Mouse (Mus musculus): ENCODE results near the gene Abca1. TPM values are rescaled to one million over a fixed set of nuclear protein-coding genes. Genes with fewer than 3 reads are reported as not detected.

The Abca1 gene
- total RNA-seq (2021) = 1 to 10 TPM; 4.8 to 9.4 TPM
- long read RNA-seq, experiment 1 = 0 reads
- long read RNA-seq, experiment 2, partial matches to known transcripts = 1 of 1 reads
- long read RNA-seq, experiment 2, other reads (novel, unspliced or antisense) = 0 of 1 reads

DNA sequence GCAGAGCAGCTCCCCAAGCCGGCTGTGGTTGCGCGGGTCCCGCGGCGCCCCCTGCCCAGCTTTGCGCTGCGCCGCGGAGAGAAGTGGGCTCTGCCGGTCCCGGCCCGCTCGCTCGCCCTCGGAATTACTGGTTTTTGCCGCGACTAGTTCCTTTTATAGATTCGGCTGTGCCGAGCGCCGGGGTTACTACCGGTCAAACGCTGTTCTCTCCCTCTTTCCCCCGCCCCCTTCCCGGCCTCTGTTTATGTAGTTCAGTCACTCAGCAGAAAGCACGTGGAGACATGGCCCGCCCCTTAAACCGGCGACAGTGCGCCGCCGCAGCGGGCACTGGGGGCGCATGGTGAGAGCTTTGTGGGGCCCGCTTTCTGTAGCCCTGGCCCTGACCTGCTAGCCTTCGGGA is at the start of gene Abca1:
Abca1 (minus strand) TSS at position 129 of the 400 bp plus-strand sequence.
- DNase-seq = peak; percentile 92

DNA sequence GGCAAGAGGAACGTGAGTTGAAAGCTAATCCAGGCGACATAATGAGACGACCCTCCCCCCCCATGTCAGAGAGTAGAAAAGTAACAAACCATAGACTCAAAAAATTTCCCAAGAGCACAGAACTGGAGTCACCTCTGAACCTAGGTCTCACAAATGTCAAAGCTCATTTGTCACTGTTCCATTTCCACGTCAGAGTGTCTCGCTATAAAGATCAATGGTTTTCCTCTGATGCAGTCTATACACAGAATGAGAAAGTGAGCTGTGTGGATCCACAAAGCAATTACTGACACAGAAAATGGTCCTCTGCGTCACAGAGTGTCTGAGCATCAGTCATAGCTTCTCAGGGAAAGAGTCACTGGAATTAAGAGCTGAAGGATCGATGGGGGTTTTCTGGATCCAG is 44.8 kb upstream of the Abca1 start:
- DNase-seq = no peak

DNA sequence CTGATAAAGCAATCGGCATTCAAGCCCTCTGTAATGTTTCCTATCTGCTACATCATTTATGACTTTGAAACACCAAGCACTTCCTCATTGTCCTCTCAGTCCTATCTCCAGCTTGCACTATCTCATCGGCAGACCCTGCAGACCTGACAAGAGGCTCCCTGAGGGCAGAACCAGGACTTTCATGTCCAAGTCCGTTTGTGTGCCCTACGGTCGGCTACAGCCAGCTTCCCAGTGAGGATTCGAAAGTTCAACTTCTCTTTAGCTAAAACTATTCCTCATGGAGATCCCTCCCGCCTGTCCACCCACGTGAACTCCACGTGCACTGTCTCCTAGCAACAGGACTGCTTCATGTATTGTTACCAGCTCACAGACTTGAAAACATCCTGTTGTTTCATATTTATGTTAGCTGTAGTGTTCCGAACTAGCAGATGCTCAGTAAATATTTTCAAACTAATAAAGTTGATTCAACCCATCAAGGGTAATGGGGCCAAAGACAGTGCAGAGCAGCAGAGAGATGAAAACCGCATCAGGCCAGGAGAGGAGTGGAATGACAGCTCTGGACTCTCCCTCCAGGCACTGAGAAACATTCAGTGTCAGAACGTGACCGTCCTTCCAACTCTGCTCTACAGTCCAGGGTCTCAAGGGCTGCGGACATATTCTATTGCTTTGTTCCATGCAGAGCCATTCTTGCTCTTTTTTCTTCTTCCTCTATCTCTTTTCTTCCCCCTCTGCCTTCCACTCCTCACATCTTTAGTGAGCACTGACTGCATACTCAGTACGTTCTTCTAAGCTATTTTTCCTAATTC is 44.1 kb upstream of the Abca1 start:
- no peak for DNase-seq

DNA sequence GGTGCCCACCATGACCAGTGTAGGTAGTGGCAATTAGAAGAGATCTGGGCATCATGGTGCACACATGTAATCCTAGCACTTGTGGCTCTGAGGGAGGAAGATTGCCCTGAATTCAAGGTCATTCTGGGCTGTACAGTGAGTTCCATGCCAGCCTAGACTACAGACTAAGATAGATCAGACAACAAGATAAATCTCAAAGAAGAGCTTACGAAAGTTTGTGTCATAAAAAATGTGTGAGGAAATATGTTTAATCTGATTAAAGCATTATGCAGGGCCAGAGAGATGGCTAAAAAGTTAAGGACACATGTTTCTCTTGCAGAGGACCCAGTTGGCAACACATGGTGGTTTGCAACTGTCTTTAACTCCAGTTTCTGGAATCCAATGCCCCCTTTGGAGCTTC is 40.6 kb upstream of the Abca1 start:
- DNase-seq = no peak

DNA sequence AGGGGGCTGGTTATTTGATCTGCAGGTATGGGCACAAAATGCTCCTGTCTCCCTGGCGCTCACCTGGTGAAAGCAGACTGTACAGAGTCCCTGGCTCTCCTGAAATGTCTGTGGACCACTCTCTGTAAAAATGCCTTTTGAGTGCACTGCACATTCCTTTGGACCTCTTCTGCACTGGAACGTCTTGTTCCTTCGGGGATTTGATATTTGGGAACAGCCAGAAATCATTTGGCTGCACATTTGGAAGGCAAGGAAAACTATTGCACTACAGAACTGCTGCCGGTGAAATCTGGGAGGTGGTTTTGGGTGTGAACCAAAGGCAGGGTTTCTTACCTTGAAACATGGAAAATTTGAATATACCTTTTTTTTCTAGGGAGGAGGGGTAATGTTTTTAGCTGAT is 38.1 kb upstream of the Abca1 start:
- peak; percentile 55 for DNase-seq

DNA sequence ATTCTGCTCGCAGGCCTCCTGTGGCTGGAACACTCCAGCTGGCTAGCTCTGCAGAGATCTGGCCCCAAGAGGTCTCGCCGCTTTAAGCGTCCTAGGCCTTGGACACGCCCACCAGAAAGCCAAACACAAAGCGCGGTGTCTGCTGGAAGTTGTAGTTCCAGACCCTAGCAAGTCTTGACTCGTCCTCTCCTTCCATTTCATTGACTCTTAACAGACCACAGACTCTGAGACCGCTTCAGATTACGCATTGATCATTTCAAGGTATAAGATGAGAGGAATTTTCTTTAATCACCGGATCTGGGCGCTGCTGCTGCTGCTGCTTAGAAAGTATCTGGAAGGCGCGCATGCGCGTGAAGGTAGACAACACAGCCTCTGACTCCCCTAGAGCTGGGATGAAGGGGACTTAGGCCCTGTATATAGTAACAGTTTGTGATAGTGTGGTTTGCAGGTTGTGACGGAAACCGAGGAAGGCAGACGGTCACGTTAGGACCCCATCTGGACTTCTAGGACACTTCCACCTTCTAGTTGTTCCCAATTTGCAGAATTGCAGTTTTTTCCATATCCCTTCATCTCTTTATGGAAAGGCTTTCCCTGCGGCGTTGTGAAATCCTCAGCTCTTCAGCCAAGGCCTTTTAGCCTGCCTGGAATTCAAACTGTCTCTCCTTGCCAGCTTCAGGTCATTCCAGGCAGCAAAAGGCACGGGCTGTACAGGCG is 36.5 kb upstream of the Abca1 start:
- DNase-seq = peak; percentile 89

DNA sequence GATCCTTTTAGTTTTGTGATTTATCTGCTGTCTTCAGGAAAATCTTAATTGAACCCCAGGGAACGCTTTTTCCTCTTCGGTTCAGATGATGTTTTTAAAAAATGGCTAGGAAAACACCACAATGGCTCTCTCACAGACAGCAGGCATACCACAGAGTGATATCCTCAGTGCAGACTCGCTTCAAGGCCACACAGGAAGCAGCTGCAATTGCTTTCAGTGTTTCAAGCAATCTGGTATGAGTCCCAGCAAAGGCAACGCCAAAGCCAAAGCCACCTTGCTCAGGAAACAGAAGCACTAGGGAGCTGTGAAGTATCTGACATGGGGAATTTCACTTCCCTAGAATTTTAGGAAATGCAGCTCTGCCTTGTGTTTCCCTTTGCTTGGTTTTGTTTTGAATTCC is 27.4 kb upstream of the Abca1 start:
- DNase-seq = peak; percentile 58

DNA sequence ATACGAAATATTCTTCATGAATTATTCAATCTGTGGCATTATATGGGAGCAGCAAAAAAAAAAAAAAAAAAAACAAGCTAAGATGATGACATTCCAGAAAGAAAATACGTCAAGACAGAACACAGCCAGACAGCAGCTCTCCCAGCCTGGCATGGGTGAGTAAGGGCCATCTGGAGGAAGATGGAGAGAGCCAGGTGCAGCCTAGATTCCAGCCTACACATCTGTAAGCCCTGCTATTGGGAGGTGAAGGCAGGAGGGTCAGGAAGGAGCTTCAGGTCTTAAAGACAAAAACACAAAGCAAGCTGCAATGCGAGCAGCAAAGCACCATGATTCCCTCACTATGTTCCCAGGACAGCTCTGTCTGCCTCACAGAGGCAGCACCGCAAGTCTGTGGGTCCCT is 26.9 kb upstream of the Abca1 start:
- no peak for DNase-seq

DNA sequence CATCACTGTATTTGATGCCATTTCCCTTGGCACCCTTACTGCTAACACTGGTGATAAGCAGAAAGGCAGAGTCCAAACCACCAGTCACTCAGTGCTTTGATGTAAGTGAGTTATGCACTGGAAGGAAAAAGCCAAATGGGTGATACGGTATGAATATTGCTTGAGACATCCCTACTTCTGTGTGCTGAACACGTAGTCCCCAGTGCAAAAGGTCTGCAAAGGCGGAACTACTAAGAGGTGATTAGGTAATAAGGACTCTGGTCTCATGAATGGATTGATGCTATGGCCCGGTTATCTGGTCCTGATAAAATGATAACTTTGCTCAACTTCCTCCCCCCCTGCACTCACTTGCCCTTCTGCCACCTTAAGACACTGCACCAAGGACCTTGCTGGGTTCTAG is 26.4 kb upstream of the Abca1 start:
- no peak for DNase-seq

DNA sequence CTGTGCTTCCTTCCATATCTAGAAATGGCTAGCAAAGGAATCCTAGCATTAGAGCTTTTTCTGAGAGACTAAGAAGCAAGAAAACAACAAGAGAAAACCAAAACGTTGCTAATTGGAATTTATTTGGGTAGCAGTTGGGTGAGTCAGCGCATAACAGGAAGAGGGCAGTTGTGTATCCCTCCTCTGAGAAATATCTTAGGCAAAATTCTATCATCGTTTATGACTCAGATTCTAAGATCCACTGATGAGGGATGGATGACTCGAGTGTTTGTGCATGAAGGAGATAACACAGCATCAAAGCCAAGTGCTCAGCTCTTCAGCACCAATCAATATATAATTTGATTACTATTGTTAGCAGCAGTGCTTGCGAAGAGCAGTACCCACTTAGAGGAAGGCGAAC is 21.8 kb upstream of the Abca1 start:
- no peak for DNase-seq

DNA sequence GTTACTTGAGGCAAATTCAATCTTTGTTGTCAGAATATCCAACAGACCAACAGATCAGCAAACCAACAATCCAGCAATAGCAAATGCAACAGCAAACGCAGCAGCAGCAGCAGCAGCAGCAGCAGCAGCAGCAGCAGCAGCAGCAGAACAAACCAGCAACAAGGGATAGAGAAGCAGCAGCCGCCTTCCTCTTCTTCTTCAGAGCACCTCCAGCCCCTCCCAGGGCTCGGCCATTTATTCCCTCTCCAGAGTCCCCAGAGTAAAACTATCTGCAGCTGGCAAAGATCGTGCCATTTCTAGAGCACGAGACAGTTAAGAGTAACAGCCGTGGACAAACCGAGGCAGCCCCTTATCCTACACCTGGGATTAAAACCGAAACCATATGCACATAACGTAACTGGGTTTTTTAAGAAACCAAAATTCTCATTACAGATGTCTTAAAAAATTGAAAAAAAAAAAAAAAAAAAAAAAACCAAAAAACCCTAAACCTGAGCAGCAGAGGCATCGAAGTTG is 19.7 kb upstream of the Abca1 start:
- no peak for DNase-seq

DNA sequence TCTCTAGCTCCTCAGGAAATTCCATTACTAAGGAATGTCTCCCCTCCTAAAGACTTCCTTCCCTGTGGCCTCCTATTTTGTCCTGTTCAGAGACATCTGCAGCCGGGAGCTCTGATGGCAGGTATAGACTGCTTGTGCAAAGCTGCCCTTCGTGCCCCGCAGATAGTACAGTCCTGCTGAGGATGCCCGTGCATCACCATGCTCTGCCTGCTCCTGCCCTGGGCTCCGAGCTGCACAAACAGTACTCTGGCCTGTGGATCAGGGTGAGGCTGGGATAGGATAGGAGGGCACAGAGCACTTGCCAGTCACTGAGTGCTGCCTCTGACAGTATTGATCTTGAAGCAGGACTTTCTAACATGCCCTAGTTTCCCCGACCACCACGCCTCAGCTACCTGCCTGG is 18.8 kb upstream of the Abca1 start:
- no peak for DNase-seq

DNA sequence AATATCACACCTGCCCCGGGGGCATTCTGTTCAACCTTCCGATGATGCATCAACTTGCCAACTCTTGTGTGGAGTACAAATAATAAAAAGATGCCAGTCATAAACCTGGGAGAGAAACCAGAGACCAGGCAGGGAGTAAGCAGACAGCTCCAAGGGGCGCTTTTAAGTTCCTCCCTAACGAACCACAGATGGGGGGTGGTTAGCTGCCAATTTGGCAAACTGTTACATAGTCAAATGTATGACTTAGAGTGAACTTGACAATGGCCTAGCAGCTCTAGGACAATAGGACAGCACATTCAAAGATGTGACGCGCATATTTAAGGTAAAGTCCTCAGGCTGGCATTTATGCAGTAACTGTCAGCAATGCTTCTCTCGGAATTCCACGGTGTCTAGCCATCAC is 18.0 kb upstream of the Abca1 start:
- no peak for DNase-seq

DNA sequence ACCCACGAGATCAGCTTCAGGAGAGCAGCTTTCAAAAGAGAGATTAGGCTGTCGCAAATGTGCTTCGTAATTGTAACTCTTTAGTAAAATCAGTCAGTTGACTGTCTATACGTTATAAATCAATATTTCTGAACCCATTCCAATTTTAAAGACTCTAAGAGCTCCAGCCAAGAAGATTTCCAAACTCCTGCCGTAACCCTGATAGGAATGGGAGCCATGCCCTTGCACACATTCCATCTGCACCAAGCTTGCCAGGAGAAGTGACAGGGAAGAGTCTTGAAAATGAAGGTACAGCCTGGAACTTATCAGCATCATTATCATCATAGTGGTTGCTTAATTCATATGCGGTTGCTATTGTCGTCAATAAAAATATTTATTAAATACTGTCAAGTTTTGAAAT is 15.2 kb upstream of the Abca1 start:
- DNase-seq = no peak

DNA sequence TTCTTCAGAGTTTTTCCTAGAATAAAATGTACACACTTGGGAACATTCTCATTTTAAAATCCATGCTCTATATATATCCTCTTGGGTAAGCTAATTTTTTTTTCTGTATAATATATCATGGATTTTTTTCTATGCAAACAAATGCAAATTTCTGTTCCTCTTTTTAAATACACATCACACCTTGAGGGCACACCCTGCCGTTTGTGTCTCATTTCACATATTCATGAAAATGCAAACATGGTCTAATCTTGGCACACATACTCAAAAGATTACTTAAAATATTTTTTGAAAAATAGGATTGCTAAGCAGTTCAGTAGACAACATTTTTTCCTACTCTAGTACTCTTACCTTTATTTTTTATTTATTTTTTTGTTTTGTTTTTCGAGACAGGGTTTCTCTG is 10.7 kb upstream of the Abca1 start:
- DNase-seq = no peak

DNA sequence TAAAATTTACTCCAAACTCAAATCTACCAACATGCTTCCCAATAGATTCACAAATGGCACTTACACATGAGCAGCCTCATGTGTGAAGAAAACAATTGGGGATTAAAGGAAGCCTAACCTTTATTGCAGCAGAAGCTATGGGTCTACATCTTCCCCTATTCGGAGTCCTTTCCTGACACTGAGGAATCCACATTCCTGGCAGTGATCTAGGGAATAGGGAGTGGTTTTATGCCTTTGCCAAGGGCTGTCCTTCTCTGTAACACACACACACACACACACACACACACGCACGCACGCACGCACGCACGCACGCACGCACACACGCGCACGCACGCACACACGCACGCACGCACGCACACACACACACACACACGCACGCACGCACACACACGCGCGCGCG is 5.5 kb upstream of the Abca1 start:
- DNase-seq = no peak

DNA sequence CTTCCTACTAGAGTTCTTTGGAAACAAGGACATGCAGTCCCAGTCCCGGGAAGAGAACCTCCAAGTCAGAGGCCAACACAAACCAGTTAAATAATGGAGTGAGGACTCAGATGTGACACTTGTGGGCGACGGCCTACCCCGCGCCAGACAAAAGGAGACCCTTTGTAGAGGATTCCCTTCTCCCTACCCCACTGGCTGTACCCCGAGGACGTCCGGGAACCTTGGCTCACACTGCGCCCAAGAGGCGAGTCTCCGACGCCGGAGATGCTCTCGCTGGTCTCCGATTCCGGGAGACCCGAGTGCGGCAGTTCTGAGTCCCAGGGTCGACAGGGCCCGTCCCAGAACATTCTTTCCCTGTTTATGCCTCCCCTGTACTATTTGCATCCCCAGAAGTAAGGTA is 519 bp downstream of the Abca1 start:
- DNase-seq = no peak

DNA sequence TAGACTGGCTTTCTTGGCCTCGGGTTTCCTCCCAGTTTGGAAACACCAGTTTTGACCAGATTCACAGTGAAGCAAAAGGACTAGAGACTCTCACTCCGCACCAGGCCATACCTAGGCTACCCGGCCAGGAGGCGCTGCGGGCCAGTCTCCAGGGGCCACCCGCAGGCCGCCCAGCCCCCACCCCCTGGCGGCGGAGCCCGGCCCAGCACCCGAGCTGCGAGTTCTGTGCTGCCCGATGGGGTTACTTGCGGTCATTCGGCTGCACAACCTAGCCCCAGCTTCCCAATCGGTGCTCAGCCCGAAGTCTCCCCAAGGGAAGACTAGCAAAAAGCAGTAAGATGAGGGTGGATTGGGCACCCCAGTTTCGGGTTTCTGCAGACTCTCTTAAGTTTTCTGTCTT is 1.1 kb downstream of the Abca1 start:
- peak; percentile 83 for DNase-seq

DNA sequence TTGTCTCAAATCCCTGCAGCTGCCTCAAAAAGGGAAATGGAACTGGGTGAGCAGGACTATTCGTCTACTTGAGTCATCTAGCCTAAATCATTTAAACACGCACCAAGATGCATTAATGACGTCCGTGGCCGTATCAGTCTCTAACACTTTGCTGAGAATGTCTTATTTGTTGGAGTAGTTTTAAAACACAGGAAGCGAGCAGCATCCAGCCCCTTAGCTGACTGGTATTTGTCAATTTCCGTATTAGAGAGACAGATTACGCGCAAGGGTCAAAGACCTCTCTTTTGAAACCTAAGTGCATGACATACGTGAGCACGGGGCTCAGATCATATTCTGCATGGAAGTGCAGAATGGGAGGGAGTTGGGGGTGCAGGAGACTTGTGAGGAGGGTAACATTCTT is 4.2 kb downstream of the Abca1 start:
- DNase-seq = no peak

DNA sequence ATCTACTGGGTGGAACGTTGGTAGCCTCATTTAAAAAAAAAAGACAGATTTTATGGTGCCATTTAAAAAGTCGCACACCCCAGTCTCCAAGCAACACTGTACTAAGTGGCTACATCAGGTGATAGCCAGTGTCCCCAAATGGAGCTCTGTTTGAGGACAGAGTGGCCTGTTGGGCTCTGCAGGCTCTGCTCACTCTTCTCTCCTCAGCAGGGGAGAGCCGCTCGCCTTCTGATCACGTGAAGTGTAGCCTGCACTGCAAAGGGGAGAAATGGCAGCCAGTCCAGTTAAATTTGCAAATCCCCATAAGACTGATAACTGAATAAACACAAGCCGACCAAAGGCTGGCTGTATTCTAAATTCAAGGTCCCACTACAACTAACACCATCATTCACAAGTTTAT is 6.0 kb downstream of the Abca1 start:
- DNase-seq = no peak

DNA sequence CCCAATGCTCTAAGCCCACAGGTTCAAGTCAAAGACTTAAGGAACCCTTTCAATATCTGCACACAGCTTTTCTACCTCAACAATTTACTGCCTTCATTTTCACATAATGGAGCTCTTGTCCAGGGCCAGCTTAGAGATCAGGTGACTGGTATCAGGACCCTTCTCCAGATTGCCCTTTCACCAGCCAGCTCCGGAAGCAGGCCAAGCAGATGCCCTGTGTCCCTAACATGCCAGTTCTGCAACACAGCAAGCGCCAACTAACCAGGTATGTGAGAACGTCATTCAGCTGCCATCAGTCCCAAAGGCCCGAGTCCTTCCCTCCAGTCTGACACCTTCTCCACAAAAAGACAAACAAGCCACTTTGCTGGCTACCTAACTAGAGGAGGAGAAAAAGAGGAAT is 6.6 kb downstream of the Abca1 start:
- no peak for DNase-seq

DNA sequence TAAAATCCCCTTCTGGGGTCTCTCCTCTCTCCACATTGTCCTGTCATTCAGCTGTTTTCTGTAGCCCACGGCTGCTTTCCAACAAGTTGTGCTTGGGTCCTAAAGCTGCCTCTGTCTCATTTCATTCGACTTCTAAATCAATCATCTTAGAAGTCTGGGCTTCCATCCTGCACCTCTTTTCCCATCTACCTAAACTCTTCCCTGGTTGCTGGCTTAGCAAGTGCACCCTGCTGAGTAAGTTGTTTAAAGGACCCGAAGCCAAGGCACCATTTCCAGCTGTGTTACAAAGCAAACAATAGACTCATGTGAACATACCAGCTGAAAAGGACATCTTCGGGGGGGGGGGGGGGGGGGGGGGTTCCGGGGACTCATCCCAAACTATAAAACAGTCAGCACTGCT is 7.0 kb downstream of the Abca1 start:
- DNase-seq = no peak

DNA sequence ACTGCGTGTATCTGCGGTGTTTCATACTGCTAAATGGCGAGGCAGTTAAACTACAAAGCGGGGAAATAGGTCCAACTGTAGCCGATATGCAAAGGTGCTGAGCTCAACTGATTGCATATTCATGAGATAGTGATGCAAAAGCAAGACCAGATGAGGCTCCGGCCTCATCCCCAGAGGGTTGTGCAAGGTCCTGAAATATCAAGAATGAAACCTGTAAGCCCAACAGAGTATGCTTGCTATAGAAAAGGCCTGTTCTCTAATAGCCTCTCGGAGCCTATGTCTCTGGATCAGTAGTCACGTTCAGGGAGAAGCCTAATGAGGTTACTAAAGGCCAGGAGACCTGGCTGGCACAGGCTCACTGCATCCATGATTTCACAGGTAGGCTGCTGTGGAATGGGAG is 9.2 kb downstream of the Abca1 start:
- no peak for DNase-seq

DNA sequence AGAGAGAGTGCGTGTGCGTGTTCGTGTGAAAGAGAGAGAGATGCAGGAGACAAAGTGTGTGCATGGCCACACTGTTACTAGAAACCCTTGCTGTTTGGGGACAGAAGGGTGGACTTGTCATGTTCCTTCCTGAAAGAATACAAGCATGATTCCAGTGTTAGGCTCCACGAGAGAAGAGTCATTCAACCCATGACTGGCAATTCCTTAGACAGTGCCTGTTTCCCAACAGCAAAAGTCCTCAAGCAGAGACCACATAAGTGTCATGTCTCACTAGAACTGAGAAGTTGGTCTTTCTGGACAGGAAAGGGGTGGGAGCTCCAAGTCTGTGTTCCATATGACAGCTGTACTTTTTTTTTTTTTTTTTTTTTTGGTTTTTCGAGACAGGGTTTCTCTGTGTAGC is 10.1 kb downstream of the Abca1 start:
- DNase-seq = no peak
